Mouse (Mus musculus) cerebellum, postnatal 36 days (tissue): ENCODE measurements at regions not wholly inside any gene's neighbourhood (a gene's known extent, or its start where the extent isn't known, plus 50 kb on each side); places are given as distances from the start of the nearest gene placed in this dataset.

Experiments
- DNase-seq, 2 experiments: peaks; one replicate each; pipeline ENCODE4 v3.0.0; 2021 to 2022; ENCODE audit warnings: mixed read lengths in 2 of 2

DNA sequence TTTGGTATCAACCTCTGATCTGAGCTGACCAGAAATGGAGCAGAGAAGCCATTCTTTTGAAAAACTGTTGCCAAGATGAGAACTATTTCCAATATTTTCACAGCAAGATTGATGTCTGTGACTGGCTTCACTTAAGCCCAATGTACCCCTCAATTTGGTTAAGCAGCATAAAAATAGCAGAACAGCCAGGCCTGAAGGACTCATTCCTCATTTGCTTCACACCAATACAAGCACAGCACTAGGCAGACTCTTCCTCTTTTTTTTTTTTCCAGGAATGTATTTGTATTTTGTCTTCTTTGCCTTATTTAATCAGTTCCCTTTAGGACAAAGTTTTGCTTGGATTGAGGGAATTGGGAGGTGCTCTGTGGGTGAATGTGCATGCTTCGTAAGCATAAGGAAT lies 441.4 kb upstream of the Btbd3 start:
- DNase-seq: no peak

DNA sequence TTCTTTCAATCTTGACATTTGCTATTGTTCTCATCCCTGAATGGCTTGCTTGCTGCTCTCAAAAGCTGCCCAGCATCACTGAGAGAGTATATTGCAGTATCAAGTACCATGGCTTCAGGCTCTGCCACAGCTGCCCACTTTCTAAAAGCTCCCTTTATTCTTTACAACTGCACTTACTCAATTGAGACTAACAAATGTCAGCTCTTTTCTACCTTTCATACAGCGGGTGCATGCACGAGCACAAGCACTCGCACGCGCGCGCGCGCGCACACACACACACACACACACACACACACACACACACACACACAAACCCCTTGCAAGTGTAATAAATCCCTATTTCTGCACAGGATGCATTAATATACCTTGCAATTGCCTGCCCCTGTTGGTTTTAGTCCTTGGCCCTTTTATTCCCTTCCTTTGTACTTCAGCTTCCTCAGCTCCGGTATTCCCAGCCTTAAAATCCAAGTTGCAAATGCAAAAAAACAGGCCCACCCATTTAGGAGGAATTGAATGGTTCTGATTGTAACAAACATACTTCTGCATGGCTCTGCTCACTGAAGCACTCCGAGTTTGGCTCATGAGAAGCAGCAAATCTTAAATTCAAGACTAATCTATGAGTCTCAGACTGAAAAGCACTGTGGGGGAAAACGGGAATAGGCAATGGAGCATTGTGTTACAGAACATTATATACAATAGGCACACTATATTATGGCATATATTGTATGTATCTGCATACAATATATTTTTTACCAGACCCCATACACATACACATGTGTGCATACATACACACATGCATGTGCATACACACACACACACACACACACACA lies 447.7 kb upstream of the Btbd3 start:
- no peak for DNase-seq

DNA sequence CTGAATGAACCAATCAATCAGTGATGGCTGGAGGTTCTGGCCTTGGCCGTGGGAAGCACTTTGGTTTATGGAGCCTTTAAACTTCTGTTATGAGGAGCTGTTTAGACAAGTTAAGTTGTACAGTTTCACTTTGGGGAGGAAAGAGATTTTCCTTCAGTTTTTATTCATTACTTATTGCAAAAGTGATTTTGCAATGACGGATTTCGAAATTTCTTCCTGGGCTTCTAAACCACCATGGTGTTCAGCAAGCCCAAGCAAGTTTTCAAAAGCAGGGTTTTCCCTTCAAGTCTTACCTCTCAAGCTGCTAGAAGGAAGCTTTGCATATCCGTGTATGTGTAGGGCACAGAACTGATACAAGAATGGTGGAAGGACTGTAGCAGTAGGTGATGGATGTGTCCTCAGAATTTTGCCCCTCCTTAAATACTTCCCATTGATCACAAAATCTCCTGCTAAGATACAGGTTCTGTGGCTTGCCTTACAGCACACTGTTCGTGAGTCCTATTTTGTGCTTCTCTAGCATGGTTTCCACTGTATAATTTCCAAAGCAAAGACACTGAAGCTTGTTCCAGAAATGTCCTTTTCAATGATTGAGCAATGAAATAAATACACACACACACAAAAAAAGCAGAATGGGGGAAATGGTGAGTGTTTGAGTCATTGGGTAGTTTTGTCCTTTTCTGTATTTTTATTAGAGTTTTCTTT lies 448.6 kb upstream of the Btbd3 start:
- no peak for DNase-seq

DNA sequence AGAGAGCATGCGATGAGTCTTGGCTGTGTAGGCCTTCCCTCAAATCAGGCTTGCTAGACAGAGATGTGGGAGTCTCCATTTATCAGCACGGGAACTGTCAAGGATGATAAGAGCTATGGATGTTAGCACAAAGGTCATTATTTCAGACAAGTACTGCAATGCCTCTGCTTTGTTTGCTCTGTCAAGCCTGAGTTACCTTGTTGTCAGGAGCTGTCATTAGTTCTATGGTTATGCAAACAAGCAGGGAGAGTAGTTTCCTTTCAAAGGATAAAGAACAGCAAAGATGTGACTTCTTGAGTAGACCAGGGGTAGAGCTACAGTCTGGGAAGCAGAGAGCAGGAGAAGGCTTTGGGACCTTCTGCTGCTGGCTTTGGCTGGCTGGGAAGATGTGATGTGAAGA lies 461.5 kb upstream of the Btbd3 start:
- no peak for DNase-seq

DNA sequence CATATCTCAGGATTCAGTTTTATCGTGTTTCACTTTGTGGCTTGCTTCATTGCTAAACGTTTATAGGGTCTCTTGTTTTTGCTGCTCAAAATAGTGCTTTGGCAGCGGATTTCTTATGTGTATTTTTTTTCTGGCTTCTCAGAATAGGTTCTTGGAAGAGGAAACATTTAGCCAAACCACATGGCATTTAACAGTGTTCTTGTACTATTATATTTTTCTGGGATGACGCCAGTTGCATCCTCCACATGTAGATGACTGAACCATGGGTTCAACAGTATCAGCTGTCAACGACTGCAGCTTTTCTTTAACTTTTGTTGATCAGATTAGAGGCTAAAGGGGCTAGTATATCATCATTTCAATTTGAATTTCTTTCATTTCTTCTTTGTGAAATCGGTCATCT lies 472.3 kb upstream of the Btbd3 start:
- no peak for DNase-seq

DNA sequence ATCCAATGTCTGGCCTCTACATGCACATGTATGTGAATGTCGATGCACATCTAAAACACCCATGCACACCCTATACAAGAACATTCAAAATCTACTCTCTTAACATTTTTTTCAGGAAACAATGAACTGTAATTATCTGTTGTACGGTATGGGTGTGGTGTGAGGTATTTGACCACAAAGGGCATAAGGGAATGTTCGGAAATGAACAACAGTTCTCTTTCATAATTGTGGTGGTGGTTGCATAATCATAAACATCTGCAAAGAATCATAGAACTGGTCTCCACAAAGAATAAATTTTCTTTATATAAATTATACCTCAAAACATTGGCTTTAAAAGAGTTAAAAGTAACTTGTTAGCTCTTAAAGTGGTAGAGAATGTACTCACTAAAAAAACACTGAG lies 478.9 kb upstream of the Btbd3 start:
- DNase-seq: no peak

DNA sequence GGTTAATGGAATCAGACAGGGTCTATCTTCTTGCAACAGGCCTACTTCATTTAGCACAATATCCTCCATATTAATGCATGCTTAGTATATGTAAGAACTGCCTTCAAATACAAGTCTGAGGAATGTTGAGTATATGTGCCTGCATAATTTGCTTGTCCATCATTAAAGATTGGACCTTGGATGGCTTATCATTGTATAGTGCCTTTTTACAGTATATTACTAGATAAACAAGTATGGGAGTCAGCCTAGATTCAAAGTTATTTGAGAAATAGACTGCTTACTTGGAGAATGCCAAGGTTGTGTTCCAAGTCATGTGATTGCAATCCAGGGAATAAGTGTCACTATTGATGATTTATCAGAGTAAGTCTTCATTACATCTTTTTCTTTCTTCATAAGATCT lies 491.6 kb upstream of the Btbd3 start:
- DNase-seq: no peak

DNA sequence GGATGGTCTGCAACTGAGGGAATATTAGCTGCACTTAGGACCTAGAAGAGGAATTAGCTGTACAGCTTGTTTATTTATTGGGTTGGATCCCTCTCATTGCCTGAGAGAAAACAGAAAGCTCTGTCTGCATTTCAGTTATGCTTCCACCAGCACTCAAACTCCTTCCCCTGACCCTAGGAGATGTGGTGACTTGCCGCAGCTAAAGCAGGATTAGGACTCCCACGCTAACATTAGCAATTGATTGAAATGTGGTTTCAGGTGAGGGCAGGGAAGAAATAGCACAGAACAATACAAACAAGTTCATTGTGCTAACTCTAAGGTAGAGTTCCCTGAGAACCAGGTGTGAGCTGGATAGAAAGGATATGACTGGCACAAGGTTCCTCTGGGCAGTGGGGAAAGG lies 496.9 kb upstream of the Btbd3 start:
- no peak for DNase-seq

DNA sequence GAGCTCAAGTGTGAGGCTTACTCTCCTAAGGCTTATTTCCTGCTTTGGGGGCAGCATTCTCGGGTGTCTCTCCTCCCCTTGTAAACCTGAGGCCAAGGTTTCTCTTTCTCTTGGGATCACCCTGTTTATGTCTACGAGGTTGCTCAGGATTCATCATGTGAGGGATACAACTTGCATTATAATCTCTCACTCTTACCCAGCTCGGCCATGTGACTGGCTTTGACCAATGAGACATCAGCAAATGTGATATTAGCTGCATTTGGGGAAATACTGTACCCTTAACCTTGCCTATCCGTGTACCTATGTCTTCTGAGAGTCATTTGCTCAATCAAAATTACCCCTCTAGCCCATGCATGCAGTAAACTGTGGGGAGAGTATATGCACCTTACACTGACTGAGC lies 498.0 kb upstream of the Btbd3 start:
- no peak for DNase-seq

DNA sequence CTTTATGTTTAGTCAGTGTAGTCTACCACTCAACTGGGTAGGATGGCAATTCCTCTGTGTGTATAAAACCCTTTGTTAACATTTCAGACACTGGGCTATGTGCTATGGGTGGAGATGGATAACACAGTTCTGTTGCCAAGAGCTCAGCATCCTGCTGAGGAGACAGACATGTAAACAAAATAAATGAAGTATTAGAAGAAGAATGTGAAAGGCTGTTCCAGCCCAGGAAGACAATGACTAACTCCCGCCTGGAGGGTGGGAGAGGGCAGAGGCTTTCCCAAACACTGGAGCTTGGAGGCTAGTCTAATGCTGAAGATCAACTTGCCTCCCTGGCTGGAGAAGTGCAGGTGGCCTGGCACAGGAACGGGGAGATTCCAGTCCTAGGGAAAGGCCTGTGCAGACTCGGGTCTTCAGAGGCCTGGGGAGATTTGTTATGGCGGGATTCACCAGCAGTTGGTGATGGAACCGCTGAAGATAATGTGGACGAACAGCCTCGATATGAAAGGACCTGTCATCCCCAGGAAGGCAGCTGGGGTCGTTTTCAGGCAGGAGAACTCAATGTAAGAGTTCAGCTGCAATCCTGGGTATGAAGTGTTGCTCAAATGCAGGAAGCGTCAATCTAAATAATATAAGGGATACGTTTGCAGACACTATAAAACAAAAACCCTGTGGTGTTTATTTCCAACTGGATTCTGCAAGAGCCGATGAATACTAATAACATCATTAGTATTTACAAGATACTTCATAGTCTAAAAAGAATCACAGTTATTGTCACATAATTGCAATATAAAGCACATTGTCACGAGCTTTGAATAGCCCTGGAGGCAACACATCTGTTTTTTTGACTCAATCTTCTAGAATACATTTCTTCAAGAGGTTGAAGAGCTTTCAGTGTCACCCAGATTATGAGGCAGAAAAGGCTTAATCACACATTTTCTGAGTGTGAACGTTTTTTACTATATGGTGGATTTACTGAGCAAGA lies 498.8 kb upstream of the Btbd3 start:
- DNase-seq: no peak

DNA sequence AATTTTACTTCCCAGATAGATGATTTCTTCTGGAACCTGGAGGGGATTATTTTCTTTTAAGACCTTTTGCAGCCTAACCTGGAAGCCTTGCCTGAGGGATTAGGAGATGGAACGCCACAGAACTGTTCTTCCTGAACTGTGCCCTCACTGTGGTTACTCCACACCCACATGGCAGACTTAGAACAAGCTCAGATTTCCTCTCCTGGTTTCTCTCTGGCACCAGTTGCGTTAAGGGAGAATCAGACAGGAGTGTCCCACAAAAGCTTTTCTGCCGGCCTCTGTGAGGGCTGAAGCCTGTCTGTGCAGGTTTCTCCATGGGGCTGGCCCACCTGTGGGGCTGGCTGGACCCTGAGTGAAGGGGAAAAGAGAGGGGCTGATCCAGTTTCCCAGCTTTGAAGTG lies 500.1 kb upstream of the Btbd3 start:
- no peak for DNase-seq

DNA sequence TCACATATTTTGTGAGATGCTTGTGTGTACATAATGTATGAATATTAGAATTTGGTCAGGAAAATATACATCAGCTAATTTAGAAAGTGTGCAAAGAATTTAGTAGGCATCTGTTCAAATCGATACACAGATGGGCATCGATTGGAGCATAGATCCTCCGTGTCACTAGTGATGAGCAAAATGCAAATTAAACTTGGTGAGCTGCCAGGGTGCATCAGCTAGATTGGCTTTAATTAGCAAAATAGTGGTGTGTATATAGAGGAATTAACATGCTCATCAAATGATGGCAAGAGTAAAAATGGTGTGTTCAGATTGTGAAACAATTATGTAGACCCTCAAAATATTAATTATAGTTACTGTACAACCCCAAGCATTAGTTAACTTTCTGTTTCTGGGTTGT lies 501.9 kb upstream of the Btbd3 start:
- DNase-seq: no peak

DNA sequence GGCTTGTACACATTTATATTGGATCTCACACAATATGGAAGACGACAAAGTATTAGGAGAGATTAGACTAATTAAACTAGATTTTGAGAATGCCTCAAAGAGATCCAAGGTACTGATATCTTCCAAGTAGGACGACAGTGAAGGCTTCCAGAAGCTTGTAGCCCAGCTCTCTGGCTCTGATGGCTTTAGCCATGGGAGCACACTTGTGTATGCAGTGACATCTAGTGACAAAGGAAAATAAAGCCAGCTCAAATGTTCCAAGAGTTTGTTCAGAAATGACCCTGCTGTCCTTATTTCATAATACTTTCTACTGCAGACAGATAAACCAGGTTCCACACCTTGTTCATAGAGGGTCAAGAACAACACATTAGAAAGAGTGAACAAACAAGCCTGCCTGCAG lies 524.0 kb upstream of the Btbd3 start:
- DNase-seq: peak; percentile 12 to 32

DNA sequence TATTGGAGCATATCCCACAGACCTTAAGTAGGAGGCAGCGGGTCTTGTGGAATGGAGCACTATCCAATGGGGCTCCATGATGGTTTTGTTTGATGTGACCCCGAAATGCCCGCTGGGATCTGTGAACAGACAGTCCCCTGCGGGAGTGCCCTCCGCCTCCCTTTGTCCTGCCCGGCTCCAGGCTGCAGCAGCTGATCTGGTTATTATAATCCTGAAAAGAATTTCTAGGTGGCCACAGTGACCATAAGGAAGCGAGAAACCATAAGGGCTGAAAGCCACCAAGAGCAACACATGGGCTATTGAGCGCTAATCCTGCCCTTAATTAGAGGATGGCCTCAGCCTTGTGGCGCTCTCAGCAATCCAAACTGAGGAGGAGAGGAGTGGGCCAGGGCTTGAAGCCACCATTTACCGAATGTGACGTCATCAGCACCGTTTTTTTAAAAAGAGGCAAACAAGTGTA lies 525.9 kb upstream of the Btbd3 start:
- DNase-seq: no peak

DNA sequence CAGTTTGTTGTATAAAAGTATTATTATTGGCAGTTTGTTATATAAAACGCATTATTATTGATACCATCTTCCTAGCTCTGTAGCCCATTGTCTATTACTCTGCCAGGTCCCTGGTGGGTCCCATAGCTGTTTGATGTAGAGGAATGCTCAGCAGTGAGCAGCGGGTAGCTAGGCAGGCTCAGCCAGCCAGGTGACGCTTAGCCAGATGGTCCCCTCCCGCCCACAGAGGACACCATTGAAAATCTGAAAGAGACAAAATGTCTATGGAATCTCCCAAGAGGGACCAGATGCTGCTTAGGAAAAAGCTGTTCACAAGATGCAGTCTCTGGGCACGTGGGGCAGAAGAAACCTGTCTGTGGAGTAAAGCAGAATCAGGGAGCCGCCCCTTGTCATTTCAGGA lies 526.5 kb upstream of the Btbd3 start:
- peak; percentile 64 to 65 for DNase-seq

DNA sequence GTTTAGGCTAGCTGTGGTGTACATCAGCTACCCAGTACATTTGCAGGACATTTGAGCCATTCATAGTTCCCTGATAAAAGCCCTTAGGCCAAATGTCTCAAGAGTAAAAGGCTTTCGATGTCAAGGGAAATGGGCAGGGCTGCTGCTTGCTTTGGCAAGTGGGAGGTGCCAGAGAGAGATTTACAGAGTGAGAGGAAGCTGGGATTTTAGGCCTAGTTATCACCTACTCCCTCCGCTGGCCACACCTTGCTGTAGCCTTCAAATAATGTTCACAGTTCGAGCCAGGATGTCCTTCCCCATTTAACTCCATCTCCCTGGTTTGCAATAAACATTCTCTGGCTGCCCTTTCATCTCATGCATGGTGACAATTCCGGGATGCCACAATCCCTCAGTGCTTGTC lies 527.2 kb upstream of the Btbd3 start:
- DNase-seq: no peak

DNA sequence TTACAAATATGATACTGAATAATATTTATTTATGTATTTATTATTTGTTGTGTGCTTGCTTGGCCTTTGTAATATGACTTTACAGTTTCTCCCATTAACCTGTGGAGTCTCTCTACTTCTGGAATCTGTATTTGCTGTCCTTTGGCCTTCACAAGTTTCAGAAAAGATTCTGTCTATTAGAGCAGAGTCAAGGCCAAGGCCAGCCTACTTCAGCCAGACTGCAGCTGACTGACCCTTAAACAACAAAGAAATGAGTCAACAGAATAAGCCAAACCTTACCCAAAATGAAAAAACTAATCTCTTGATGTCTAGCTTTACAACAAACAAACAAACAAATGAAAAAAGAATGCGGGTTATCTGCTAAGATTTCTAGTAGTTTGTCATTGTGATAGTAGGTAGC lies 532.7 kb upstream of the Btbd3 start:
- DNase-seq: no peak

DNA sequence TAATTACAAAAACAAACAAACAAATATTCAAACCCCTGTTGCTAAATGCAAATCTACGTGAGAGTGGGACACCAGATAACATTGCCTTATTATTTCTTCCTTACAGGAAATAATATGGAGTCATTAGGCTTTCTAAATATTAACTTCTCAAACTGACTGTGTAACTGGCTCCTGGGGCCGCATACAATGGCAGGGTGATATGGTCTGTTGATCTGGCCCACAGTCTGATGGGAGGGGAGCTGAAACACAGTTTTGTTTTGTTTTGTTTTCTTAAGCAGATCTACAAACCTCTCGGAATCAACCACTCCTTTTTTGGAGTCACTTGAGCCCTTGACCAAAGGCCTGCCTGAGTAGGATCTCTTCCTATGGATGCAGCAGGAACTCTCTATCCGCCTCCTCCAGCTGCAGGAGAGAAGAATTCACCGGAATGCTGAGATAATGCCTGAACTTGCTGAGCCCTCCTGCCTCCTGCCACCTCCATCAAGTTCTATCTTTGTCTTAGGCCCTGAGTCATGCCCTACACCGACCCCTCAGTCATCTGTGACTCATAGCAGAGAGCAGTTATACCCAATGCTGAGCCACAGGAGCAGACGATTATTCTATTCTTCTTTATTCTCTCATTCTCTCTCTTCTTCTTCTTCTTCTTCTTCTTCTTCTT lies 534.5 kb upstream of the Btbd3 start:
- DNase-seq: no peak

DNA sequence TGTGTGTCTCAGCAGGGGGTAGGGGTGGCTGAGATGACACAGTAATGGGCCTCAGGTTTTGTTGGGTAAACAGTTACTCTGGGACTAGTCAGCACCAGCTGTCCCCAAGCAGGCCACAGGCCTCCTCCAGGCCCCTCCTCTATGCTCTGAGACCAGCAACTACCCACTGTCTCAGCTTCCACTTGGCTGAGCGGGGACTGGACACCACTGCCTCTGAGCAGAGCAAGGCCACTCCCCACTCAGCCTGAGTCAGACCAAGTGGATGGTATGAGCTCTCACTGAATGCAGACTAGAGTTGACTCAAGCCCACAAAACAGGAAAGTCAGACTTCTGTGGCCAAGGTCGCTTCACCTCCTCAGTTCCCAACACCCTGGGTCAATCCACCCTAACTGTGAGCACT lies 540.5 kb upstream of the Btbd3 start:
- DNase-seq: no peak

DNA sequence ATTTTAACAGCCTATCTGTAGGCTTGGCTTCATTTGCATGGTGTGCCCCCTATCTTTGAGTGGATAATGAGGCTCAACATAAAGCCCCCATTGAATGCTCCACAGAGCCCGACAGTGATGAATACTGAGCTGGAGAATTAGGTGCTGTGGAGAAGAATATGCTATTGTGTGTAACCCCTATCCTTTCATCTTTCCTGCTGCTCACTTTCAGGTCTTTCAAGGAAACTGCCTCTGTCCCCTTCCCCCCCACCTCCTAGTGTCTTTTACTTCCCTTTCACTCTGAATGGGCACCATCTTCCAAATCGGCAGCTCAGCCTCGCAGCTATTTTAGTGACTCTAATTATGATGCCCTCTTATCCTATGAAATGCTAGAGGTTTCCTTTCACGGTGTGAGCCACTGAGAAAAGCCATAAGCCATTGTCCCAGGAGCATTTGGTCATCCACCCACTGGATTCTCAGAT lies 549.8 kb upstream of the Btbd3 start:
- no peak for DNase-seq

DNA sequence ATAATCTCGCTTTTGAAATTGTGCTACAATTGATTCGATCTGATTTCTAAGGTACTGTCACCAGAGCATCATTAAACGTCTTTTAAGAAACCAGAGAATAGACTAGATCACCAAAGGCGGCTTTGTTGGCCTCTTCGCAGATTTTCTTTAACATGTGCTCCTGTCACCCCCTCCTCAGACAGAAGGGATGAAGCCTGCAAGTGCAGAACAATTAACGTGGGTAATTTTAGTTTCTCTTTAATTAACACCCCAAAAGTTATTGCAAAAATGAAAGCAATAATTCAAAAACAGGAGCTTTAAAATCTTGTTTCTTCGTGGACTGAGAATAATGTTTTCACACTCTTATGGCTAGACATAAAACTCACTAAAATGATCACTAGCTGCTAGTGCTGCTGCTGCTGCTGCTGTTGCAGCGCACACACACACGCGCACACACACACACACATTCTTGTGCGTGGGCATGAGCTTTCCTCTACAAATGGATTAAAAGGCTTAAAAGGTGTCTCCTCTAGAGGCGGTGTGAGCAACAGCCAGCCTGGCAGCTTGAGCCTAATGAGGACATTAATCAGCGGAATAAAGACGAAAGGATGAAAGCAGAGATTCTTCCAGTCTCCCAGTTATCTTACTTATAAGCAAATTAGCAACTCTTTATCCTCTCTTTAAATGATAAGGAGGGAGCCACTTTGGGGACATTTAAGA lies 550.5 kb upstream of the Btbd3 start:
- DNase-seq: peak; percentile 21 to 22
